Mouse (Mus musculus): ENCODE data around the gene Dact3. TPM values are rescaled to one million over a fixed set of nuclear protein-coding genes. Genes with fewer than 3 reads are reported as not detected.

Dact3 gene
- polyA plus RNA-seq, 1 experiment from 2014 or later: 7.6 TPM

- Histone ChIP-seq H3K27me3 (replicated peaks; ENCODE audit: control insufficient read depth, insufficient read depth, low read length) (no peaks in the 10 kb centered on the region), H3K27ac (replicated peaks; ENCODE audit: low read depth, low read length) (peak overlapping the region; percentile 96), H3K36me3 (ENCODE audit: control insufficient read depth, insufficient read depth, low read length) (peaks cover 17% of the 10 kb centered on the region), H3K9ac (ENCODE audit: low read depth, low read length) (peak overlapping the region; percentile 97), H3K4me2 (ENCODE audit: low read depth, low read length) (peak overlapping the region; percentile 92), H3K4me3 (ENCODE audit: low read depth, low read length) (peak overlapping the region; percentile 99), H3K9me3 (ENCODE audit: control insufficient read depth, low read length) (no peaks in the 10 kb centered on the region), H3K4me1 (ENCODE audit: control insufficient read depth, insufficient read depth, low read length) (peaks cover 38% of the 10 kb centered on the region)
- under 1% methylated on average over 28 of the region's 57 CpGs for WGBS
- no peak for ATAC-seq (ENCODE audit: low read depth)
- no peak for DNase-seq (ENCODE audit: low spot score)
Observed at GRCm38 (mm10) chr7:16923283-16924036, 48.3 kb downstream of the Dact3 start.

- Histone ChIP-seq H3K4me2 (ENCODE audit: low read depth, low read length) (peak within 1 kb of the TSS; percentile 92), H3K36me3 (ENCODE audit: control insufficient read depth, insufficient read depth, low read length) (peaks cover 9% of the 10 kb centered on the region; the same call in 1 of the 2 replicates), H3K9ac (ENCODE audit: low read depth, low read length) (peak within 1 kb of the TSS; percentile 97), H3K4me3 (ENCODE audit: low read depth, low read length) (peak within 1 kb of the TSS; percentile 99), H3K27me3 (replicated peaks; ENCODE audit: control insufficient read depth, insufficient read depth, low read length) (no peaks in the 10 kb centered on the region), H3K9me3 (ENCODE audit: control insufficient read depth, low read length) (no peaks in the 10 kb centered on the region), H3K27ac (replicated peaks; ENCODE audit: low read depth, low read length) (peak within 1 kb of the TSS; percentile 96), H3K4me1 (ENCODE audit: control insufficient read depth, insufficient read depth, low read length) (peaks cover 35% of the 10 kb centered on the region)
- WGBS: 2% methylated on average over 44 of the region's 64 CpGs
- DNase-seq (ENCODE audit: low spot score) (peak; percentile 100), ATAC-seq (ENCODE audit: low read depth) (peak; percentile 95)
Observed at GRCm38 (mm10) chr7:16924037-16924834, 49.1 kb downstream of the Dact3 start, which contains the start of gene Calm3. TSS of gene Calm3 (minus strand) at chr7:16924114.

GRCm38 (mm10) chr7:16928341-16928740 lies 53.2 kb downstream of the Dact3 start:
- Histone ChIP-seq H3K27ac (replicated peaks; ENCODE audit: low read depth, low read length) (no peak overlapping the region), H3K4me2 (ENCODE audit: low read depth, low read length) (no peak overlapping the region), H3K4me3 (ENCODE audit: low read depth, low read length) (no peak overlapping the region), H3K9ac (ENCODE audit: low read depth, low read length) (no peak overlapping the region), H3K36me3 (ENCODE audit: control insufficient read depth, insufficient read depth, low read length) (no peaks in the 10 kb centered on the region), H3K9me3 (ENCODE audit: control insufficient read depth, low read length) (no peaks in the 10 kb centered on the region), H3K27me3 (replicated peaks; ENCODE audit: control insufficient read depth, insufficient read depth, low read length) (no peaks in the 10 kb centered on the region), H3K4me1 (ENCODE audit: control insufficient read depth, insufficient read depth, low read length) (no peaks in the 10 kb centered on the region)
- WGBS: 39% methylated on average over 2 of the region's 2 CpGs
- ATAC-seq (ENCODE audit: low read depth) (no peak), DNase-seq (ENCODE audit: low spot score) (no peak)

GRCm38 (mm10) chr7:16930850-16931249 lies 55.7 kb downstream of the Dact3 start:
- ATAC-seq (ENCODE audit: low read depth) (no peak), DNase-seq (ENCODE audit: low spot score) (no peak)
- 14% methylated on average over 1 of the region's 1 CpGs for WGBS

GRCm38 (mm10) chr7:16931968-16932627 lies 57.0 kb downstream of the Dact3 start:
- Histone ChIP-seq H3K4me2 (ENCODE audit: low read depth, low read length) (no peak overlapping the region), H3K9me3 (ENCODE audit: control insufficient read depth, low read length) (no peaks in the 10 kb centered on the region), H3K27ac (replicated peaks; ENCODE audit: low read depth, low read length) (no peak overlapping the region), H3K4me1 (ENCODE audit: control insufficient read depth, insufficient read depth, low read length) (no peaks in the 10 kb centered on the region), H3K36me3 (ENCODE audit: control insufficient read depth, insufficient read depth, low read length) (no peaks in the 10 kb centered on the region), H3K27me3 (replicated peaks; ENCODE audit: control insufficient read depth, insufficient read depth, low read length) (no peaks in the 10 kb centered on the region), H3K4me3 (ENCODE audit: low read depth, low read length) (no peak overlapping the region), H3K9ac (ENCODE audit: low read depth, low read length) (no peak overlapping the region)
- 15% methylated on average over 14 of the region's 14 CpGs for WGBS
- peak; percentile 90 for DNase-seq (ENCODE audit: low spot score)
- peak; percentile 77 for ATAC-seq (ENCODE audit: low read depth)

More at GRCm38 (mm10) chr7:16930850-16931249, 55.7 kb downstream of the Dact3 start:
- no peaks in the 10 kb centered on the region for H3K36me3 ChIP-seq (ENCODE audit: control insufficient read depth, insufficient read depth, low read length)
- H3K27me3 ChIP-seq (replicated peaks; ENCODE audit: control insufficient read depth, insufficient read depth, low read length): no peaks in the 10 kb centered on the region
- H3K4me2 ChIP-seq (ENCODE audit: low read depth, low read length): no peak overlapping the region
- no peak overlapping the region for H3K9ac ChIP-seq (ENCODE audit: low read depth, low read length)
- H3K27ac ChIP-seq (replicated peaks; ENCODE audit: low read depth, low read length): no peak overlapping the region
- no peaks in the 10 kb centered on the region for H3K4me1 ChIP-seq (ENCODE audit: control insufficient read depth, insufficient read depth, low read length)
- H3K4me3 ChIP-seq (ENCODE audit: low read depth, low read length): no peak overlapping the region
- no peaks in the 10 kb centered on the region for H3K9me3 ChIP-seq (ENCODE audit: control insufficient read depth, low read length)

GRCm38 (mm10) chr7:16932704-16933577 lies 57.8 kb downstream of the Dact3 start:
- H3K9ac ChIP-seq (ENCODE audit: low read depth, low read length): no peak overlapping the region
- no peak overlapping the region for H3K4me2 ChIP-seq (ENCODE audit: low read depth, low read length)
- H3K36me3 ChIP-seq (ENCODE audit: control insufficient read depth, insufficient read depth, low read length): no peaks in the 10 kb centered on the region
- ATAC-seq (ENCODE audit: low read depth) (no peak; the same call in 1 of the 2 replicates), DNase-seq (ENCODE audit: low spot score) (peak; percentile 82)
- H3K27me3 ChIP-seq (replicated peaks; ENCODE audit: control insufficient read depth, insufficient read depth, low read length): no peaks in the 10 kb centered on the region
- H3K4me1 ChIP-seq (ENCODE audit: control insufficient read depth, insufficient read depth, low read length): no peaks in the 10 kb centered on the region
- no peak overlapping the region for H3K4me3 ChIP-seq (ENCODE audit: low read depth, low read length)
- no peak overlapping the region for H3K27ac ChIP-seq (replicated peaks; ENCODE audit: low read depth, low read length)
- WGBS: 34% methylated on average over 14 of the region's 14 CpGs
- no peaks in the 10 kb centered on the region for H3K9me3 ChIP-seq (ENCODE audit: control insufficient read depth, low read length)

Data from embryonic facial prominence, embryonic 14.5 days (tissue).